Mouse (Mus musculus): ENCODE data around the gene Acap3.

The Acap3 gene

GRCm38 (mm10) chr4:155908281-155908680, 16.7 kb downstream of the Acap3 start:
- ATAC-seq (ENCODE audit: insufficient number of reproducible peaks, low FRiP score, low TSS enrichment) = no peak

- ATAC-seq (ENCODE audit: insufficient number of reproducible peaks, low FRiP score, low TSS enrichment) = no peak
These were observed 17.1 kb downstream of the Acap3 start for GRCm38 (mm10) chr4:155908751-155909150.

GRCm38 (mm10) chr4:155932031-155932430, 40.4 kb downstream of the Acap3 start:
- ATAC-seq (ENCODE audit: insufficient number of reproducible peaks, low FRiP score, low TSS enrichment) = no peak

GRCm38 (mm10) chr4:155943049-155943452, 51.4 kb downstream of the Acap3 start:
- peak; percentile 27; the same call in 1 of the 2 replicates for ATAC-seq (ENCODE audit: insufficient number of reproducible peaks, low FRiP score, low TSS enrichment)

- peak; percentile 90 for ATAC-seq (ENCODE audit: insufficient number of reproducible peaks, low FRiP score, low TSS enrichment)
These were observed 52.1 kb downstream of the Acap3 start, which contains the start of gene Ube2j2 for GRCm38 (mm10) chr4:155943534-155944249. Ube2j2 (plus strand) TSS chr4:155943831.

GRCm38 (mm10) chr4:155944271-155944670, 52.6 kb downstream of the Acap3 start:
- ATAC-seq (ENCODE audit: insufficient number of reproducible peaks, low FRiP score, low TSS enrichment) = no peak

- ATAC-seq (ENCODE audit: insufficient number of reproducible peaks, low FRiP score, low TSS enrichment) = no peak
These were observed 55.5 kb downstream of the Acap3 start for GRCm38 (mm10) chr4:155947094-155947493.

- ATAC-seq (ENCODE audit: insufficient number of reproducible peaks, low FRiP score, low TSS enrichment) = peak; percentile 26; the same call in 1 of the 2 replicates
These were observed 63.9 kb downstream of the Acap3 start for GRCm38 (mm10) chr4:155955491-155955890.

All from cerebellum, adult (tissue).